Mouse (Mus musculus): Measurements from ENCODE around the gene Gusb.

Gusb gene

GRCm38 (mm10) chr5:130023767-130024539, 21.1 kb upstream of the Gusb start:
- peak; percentile 87 for DNase-seq (ENCODE audit: extremely low spot score, low spot score)

GRCm38 (mm10) chr5:130023067-130023766, 20.4 kb upstream of the Gusb start:
- no peak for DNase-seq (ENCODE audit: extremely low spot score, low spot score)

- DNase-seq (ENCODE audit: extremely low spot score, low spot score): no peak
Measured at GRCm38 (mm10) chr5:130022366-130022765, 19.5 kb upstream of the Gusb start.

DNA sequence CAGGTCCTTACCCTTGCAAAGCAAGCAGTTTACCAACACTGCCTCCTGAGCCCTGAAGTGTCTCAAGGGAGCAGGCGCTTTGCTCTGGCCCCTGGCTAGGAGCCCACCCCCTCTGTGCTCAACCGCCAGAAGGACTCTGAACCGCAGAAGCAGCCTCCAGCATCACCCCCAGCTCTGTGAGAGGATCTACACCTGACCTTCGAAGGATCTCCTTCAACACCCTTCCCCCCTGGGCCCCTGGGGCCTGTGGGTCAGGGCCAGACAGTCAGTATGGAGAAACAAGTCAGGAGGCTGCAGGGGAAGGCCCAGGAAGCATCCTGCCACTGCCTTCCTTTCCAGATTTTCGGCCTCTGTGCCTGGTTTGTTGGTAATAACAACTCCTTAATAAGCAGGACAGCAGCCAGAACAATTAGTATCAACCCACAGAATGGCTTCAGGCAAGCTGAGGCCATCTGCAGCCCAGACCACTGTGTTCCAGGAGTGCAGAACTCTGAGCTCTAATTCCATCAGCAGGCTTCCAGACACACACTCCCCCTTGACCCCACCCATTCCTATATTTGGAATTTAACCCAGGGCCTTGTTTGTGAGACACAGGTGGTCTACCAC, 18.6 kb upstream of the Gusb start:
- DNase-seq (ENCODE audit: extremely low spot score, low spot score): no peak

DNA sequence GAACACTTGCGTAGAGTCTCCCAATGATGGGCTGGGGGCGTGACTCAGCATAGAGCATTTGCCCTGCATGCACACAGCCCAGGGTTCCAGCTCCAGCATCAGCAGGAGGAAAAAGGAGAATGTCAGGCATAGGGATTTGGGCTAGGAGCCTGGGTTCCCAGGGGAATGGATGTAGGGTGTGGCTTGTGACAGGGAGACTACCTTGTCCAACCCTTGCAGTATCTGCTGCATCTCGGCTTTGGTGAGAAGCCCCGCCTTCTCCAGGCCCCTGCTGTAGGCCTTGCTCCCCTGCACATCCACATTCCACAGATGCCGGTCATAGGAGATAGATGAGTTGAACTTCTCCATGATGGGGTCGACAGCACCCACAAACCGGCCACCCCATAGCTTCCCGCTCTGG, 16.6 kb upstream of the Gusb start:
- no peak for DNase-seq (ENCODE audit: extremely low spot score, low spot score)

GRCm38 (mm10) chr5:130015104-130015503, 12.3 kb upstream of the Gusb start:
- DNase-seq (ENCODE audit: extremely low spot score, low spot score): no peak

DNA sequence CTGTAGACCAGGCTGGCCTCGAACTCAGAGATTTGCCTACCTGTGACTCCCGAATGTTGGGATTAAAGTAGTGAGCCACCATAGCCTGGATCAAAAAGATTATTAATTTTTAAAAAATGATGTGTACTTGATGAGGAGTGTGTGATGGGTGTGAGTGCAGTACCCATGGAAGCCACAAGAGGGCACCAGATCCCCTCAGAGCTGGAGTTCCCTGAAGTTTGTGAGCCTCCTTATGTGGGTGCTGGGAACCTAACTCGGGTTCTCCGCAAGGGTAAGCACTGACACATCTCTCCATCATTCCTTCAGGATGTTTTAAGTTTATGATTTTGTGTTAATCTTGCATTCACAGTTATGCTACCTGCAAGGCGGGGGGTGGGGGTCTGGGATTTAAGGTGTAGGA, 8.1 kb upstream of the Gusb start:
- no peak for DNase-seq (ENCODE audit: extremely low spot score, low spot score)

DNA sequence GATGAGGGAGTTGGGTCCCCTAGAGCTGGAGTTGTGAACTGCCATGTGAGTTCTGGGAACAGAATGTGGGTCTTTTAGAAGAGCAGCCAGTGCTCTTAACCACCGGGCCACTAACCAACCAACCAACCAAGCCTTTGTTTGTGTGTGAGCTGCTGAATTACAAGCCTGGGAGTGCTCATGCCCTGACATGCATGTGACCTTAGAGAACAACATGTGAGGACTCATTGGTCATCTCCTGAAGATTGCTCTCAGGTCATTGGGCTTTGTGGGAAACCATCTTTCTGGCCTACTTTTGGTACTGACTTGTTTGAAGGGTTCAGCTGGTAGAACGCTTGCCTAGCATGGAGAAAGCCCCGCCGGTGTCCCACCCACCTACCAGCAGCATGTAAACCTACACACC, 6.9 kb upstream of the Gusb start:
- no peak for DNase-seq (ENCODE audit: extremely low spot score, low spot score)

DNA sequence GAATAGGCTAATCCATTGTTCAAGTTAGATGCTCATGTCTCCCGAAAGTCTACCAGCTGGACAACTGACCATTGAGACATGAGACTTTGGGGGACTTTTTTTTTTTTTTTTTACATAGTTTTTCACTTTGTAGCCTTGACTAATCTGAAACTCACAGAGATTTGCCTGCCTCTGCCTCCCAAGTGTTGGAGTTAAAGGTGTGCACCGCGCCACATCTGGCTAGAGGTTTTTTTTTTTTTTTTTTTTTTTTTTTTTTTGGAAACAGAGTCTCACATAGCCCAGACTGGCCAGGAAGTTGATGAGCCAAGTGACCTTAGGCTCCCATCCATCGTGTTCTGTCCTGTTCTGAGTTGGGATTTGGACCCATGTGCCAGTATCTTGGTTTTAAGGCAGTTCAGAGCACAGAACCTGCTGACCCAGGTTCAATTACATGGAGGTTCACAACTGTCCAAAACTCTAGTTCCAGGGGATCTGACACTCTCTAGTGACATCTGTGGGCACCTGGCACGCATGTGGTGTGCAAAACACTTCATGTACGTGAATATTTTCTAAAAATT, 5.3 kb upstream of the Gusb start:
- DNase-seq (ENCODE audit: extremely low spot score, low spot score): no peak

GRCm38 (mm10) chr5:130007344-130007743, 4.5 kb upstream of the Gusb start:
- DNase-seq (ENCODE audit: extremely low spot score, low spot score): no peak

DNA sequence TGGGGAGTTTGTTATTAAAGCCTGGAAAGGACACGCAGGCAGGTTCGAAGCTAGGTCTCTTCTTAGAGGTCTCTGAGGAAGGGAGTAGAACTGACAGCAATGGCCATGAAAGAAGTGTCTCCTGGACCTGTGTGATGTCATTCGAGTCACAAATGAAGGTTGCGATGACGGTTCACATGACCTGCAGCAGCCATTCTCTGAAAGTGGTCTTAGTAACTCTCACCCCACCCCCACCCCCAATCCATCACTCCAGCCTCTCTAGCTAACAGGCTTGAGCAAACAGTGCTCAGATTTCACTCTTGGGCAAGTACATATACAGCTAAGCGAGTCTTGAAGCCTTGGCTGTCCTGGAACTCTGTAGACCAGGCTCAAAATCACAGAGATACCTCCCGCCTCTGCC, 380 bp upstream of the Gusb start:
- DNase-seq (ENCODE audit: extremely low spot score, low spot score): peak; percentile 36

GRCm38 (mm10) chr5:130001356-130001987, 1.4 kb downstream of the Gusb start:
- DNase-seq (ENCODE audit: extremely low spot score, low spot score): no peak

- DNase-seq (ENCODE audit: extremely low spot score, low spot score): no peak
Measured at GRCm38 (mm10) chr5:130000735-130001134, 2.1 kb downstream of the Gusb start.

DNA sequence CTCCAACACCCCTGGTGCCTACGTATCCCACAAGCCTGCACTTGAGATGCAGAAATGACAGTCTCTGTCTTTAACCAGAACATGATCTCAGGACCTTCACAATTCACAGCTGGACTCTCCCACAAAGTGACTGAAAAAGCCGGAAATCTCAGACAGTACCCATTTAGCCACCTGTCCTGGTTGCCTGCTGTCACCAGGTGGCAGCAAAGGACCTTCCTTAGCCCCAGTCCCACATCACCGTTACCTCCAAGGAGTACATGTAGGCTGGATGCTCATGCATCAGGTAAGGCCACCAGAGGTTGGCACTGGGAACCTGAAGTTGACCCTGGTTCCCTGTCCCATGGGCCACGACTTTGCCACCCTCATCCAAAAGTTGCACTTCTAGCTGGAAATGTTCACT, 3.8 kb downstream of the Gusb start:
- peak; percentile 42 for DNase-seq (ENCODE audit: extremely low spot score, low spot score)

DNA sequence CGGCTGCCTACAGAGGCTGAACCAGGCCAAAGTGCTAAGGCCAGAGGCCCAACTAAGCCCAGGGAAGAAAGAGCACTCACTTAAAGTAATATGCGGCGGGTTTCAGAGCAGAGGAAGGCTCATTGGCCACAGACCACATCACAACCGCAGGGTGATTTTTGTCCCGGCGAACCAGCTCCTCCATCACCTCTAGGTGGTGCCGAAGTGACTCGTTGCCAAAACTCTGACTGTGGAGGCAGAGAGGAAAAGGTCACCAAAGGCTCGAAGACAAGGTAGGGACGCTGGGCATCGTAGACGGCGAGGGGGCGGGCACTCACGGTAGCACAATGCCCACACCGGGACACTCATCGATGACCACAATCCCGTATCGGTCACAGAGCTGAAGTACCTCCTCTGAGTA, 5.1 kb downstream of the Gusb start:
- DNase-seq (ENCODE audit: extremely low spot score, low spot score): no peak

DNA sequence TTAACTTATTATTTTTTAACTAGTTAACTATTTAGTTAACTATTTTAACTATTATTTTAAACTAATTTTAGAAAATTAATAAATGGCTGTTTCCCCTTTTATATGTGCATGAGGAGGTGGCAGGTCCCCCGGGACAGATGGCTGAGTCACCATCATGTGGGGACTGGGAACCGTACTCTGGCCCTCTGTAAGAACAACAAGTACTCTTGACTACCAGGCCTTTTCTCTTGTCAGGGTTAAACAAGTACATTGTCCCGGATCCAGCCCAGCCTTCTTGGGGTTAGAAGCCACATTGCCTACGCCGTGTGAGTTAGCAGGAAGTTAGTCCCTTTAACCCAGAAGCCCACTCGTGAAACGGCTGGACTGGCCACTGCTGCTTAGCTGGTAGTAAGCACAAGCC, 7.9 kb downstream of the Gusb start:
- DNase-seq (ENCODE audit: extremely low spot score, low spot score): no peak

- DNase-seq (ENCODE audit: extremely low spot score, low spot score): no peak
Measured at GRCm38 (mm10) chr5:129993374-129993773, 9.5 kb downstream of the Gusb start.

- DNase-seq (ENCODE audit: extremely low spot score, low spot score): no peak
Measured at GRCm38 (mm10) chr5:129991898-129992297, 11.0 kb downstream of the Gusb start.

- DNase-seq (ENCODE audit: extremely low spot score, low spot score): no peak
Measured at GRCm38 (mm10) chr5:129989376-129989775, 13.5 kb downstream of the Gusb start.

DNA sequence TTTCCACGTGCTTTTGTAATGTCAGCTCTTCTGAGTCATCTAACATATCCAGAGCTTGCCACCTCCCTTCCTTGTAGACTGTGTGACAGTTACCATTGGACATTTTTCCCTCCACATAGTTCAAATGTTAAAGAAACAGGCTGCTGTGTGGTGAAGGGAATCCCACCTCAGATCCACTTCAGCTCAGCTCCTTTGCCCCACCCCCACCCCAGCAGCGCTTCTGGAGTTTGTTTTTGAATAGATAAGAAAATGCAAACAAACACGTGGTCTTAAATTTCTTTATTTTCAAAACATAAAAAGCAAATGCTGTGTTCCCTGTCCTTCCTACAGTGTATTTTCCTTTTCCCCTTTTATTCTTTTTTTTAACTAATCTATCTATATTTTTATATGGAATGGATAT, 22.6 kb downstream of the Gusb start:
- DNase-seq (ENCODE audit: extremely low spot score, low spot score): no peak

DNA sequence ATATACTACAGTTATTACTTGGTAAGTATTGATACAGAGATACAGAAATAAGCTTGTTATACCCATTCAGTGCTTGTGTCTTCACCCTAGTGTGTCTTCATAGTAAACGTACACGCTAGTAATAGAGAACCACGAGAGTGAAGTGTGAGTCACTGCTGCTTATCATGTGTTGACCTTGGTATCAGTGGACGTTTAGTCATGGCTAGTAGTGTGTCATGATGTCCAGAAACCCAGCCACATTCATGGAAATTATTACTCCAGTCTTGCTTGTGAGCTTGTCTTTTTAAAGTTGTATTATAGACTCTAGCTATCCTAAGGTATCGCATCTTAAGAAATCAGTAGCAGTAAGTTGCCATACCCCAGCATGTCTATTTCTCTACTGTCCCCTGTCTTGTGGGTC, 24.2 kb downstream of the Gusb start:
- DNase-seq (ENCODE audit: extremely low spot score, low spot score): no peak

DNA sequence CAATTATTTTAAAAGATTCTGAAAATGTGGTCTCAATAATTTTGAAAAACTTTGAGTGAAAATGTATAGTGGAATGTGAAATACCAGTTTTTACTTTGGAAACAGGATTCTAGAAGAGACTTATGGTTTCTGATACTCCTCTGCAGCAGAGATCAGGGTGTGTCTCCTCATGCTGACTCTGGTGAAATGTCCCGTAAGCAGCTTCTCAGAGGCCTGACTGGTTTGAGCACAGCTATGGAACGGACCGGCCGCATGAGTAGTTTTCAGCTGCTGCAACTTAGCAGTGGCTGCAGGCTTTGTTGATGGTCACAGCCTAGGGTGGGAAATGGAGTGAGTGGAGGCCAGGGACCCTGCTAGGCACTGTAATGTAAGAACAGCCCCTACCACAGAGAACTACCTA, 25.1 kb downstream of the Gusb start:
- no peak for DNase-seq (ENCODE audit: extremely low spot score, low spot score)

All from neural tube, embryonic 10.5 days (tissue).